Mouse (Mus musculus) kidney, adult 2 months (tissue): ENCODE measurements around the gene Banp.

Source experiments
- CTCF ChIP-seq: fragments of 200-500 bp; conservative IDR thresholded peaks from 2 replicates; pipeline ENCODE4 v1.5.1; 2011; ENCODE audit warnings: low read depth, mild to moderate bottlenecking, control low read depth, low read length, moderate library complexity, mixed read lengths; ENCODE audit not compliant: insufficient read depth, insufficient read length
- POLR2A ChIP-seq: fragments of 200-500 bp; IDR thresholded peaks from one replicate; pipeline ENCODE4 v1.6.1; 2011; ENCODE audit warnings: low read depth, low read length, control low read depth

DNA sequence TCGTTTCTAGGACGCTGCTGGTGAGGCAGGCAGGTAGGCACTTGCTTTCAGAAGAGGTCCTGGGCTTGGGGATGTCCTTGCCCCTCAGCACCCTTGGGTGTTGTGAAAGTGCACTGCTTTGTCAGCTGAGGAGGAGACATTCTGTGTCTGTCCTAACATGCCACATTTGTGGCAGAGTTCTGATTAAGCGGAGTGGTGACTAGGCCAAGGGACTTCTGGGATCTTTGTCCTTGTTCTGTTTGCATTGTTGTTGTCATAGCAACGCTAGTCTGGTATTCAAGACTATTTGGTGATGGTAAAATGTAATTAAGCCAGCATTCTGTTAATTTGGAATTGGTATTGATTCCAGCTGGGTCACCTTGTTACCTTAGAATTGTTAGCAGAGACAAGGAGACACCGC, 54.6 kb downstream of the Banp start:
- TF ChIP-seq CTCF (no peak), POLR2A (no peak)
